Mouse (Mus musculus) forebrain, embryonic 10.5 days (tissue): ENCODE data around the gene Fscn1. TPM values are rescaled to one million over a fixed set of nuclear protein-coding genes. Genes with fewer than 3 reads are reported as not detected.

Experiments
- DNase-seq: peaks from one replicate; pipeline ENCODE4 v3.0.0-alpha.2; 2017; ENCODE audit warnings: low spot score; ENCODE audit errors: extremely low spot score
- H3K27ac ChIP-seq: fragments of 300-500 bp; sonication (generic); 2 replicates; pipeline ENCODE4 v1.5.1; 2016; ENCODE audit warnings: mild to moderate bottlenecking
- H3K27me3 ChIP-seq: fragments of 300-500 bp; sonication (generic); 2 replicates; pipeline ENCODE4 v1.6.1; 2016; ENCODE audit warnings: mild to moderate bottlenecking; ENCODE audit not compliant: poor library complexity, severe bottlenecking
- H3K36me3 ChIP-seq: fragments of 300-500 bp; sonication (generic); replicated peaks from 2 replicates; pipeline ENCODE4 v1.6.1; 2016; ENCODE audit warnings: mild to moderate bottlenecking, moderate library complexity
- H3K4me1 ChIP-seq: fragments of 300-500 bp; sonication (generic); 2 replicates; pipeline ENCODE4 v1.6.1; 2016
- H3K4me3 ChIP-seq: fragments of 300-500 bp; sonication (generic); 2 replicates; pipeline ENCODE4 v1.5.1; 2016; ENCODE audit warnings: mild to moderate bottlenecking, moderate library complexity
- H3K9me3 ChIP-seq: fragments of 300-500 bp; sonication (generic); 2 replicates; pipeline ENCODE4 v1.6.1; 2016; ENCODE audit warnings: mild to moderate bottlenecking, moderate library complexity
- WGBS: fragments of 180-500 bp; shearing (Covaris S2); methylation state at CpG from one replicate; pipeline ENCODE4 v1.1.7; 2016; 5-methylcytosine and 5-hydroxymethylcytosine counted together
- polyA plus RNA-seq: library from polyadenylated mRNA; unstranded; fragments of >200 nt; fragmentation: Nextera tagmentation; extraction: Ambion mirVana; gene quantifications from 2 replicates; pipeline ENCODE4 v1.2.1, GENCODE M21; 2016

Fscn1 gene
- polyA plus RNA-seq: 676 and 689 TPM in 2 replicates

- H3K4me3 ChIP-seq: peak within 1 kb of the TSS; percentile 89
- H3K36me3 ChIP-seq: peaks cover 28% of the 10 kb centered on the region
- peak within 1 kb of the TSS; percentile 99 for H3K27ac ChIP-seq
- H3K27me3 ChIP-seq: peaks cover 16% of the 10 kb centered on the region
- WGBS: 7% methylated on average over 44 of the region's 44 CpGs
- H3K4me1 ChIP-seq: peaks cover 41% of the 10 kb centered on the region
- DNase-seq: peak; percentile 93
- no peaks in the 10 kb centered on the region for H3K9me3 ChIP-seq
Observed at GRCm38 (mm10) chr5:142959576-142960556, at the start of gene Fscn1. TSS of gene Fscn1 (plus strand) at chr5:142960343.

GRCm38 (mm10) chr5:142911629-142912028 is 48.5 kb upstream of the Fscn1 start:
- Histone ChIP-seq H3K9me3 (no peaks in the 10 kb centered on the region), H3K36me3 (no peaks in the 10 kb centered on the region), H3K27me3 (no peaks in the 10 kb centered on the region), H3K27ac (no peak overlapping the region), H3K4me1 (peaks cover 37% of the 10 kb centered on the region), H3K4me3 (no peak overlapping the region)
- 89% methylated on average over 2 of the region's 2 CpGs for WGBS
- DNase-seq: no peak

GRCm38 (mm10) chr5:142912320-142912719 is 47.8 kb upstream of the Fscn1 start:
- Histone ChIP-seq H3K27ac (no peak overlapping the region), H3K27me3 (no peaks in the 10 kb centered on the region), H3K9me3 (no peaks in the 10 kb centered on the region), H3K36me3 (no peaks in the 10 kb centered on the region), H3K4me1 (peaks cover 31% of the 10 kb centered on the region), H3K4me3 (no peak overlapping the region)
- no peak for DNase-seq
- 93% methylated on average over 3 of the region's 3 CpGs for WGBS

GRCm38 (mm10) chr5:142912739-142913138 is 47.4 kb upstream of the Fscn1 start:
- H3K27me3 ChIP-seq: no peaks in the 10 kb centered on the region
- no peak for DNase-seq
- H3K9me3 ChIP-seq: no peaks in the 10 kb centered on the region
- H3K36me3 ChIP-seq: no peaks in the 10 kb centered on the region
- no peak overlapping the region for H3K27ac ChIP-seq
- no peak overlapping the region for H3K4me3 ChIP-seq
- H3K4me1 ChIP-seq: peaks cover 27% of the 10 kb centered on the region
- 87% methylated on average over 4 of the region's 4 CpGs for WGBS

- 93% methylated on average over 11 of the region's 11 CpGs for WGBS
Observed at GRCm38 (mm10) chr5:142915231-142915630, 44.9 kb upstream of the Fscn1 start.

GRCm38 (mm10) chr5:142916593-142916992 is 43.5 kb upstream of the Fscn1 start:
- Histone ChIP-seq H3K4me1 (peaks cover 6% of the 10 kb centered on the region; the same call in 1 of the 2 replicates), H3K27me3 (no peaks in the 10 kb centered on the region), H3K27ac (no peak overlapping the region), H3K4me3 (no peak overlapping the region), H3K9me3 (no peaks in the 10 kb centered on the region), H3K36me3 (no peaks in the 10 kb centered on the region)
- DNase-seq: no peak
- WGBS: 86% methylated on average over 7 of the region's 7 CpGs

More at GRCm38 (mm10) chr5:142915231-142915630, 44.9 kb upstream of the Fscn1 start:
- no peaks in the 10 kb centered on the region for H3K27me3 ChIP-seq
- H3K4me1 ChIP-seq: peaks cover 2% of the 10 kb centered on the region
- no peak overlapping the region for H3K27ac ChIP-seq
- H3K9me3 ChIP-seq: no peaks in the 10 kb centered on the region
- H3K36me3 ChIP-seq: no peaks in the 10 kb centered on the region
- no peak overlapping the region for H3K4me3 ChIP-seq
- no peak for DNase-seq

GRCm38 (mm10) chr5:142917402-142917801 is 42.7 kb upstream of the Fscn1 start:
- WGBS: 93% methylated on average over 8 of the region's 8 CpGs
- Histone ChIP-seq H3K4me3 (no peak overlapping the region), H3K36me3 (no peaks in the 10 kb centered on the region), H3K4me1 (peaks cover 6% of the 10 kb centered on the region; the same call in 1 of the 2 replicates), H3K27ac (no peak overlapping the region), H3K27me3 (no peaks in the 10 kb centered on the region), H3K9me3 (no peaks in the 10 kb centered on the region)
- no peak for DNase-seq

- WGBS: 70% methylated on average over 8 of the region's 8 CpGs
- H3K27me3 ChIP-seq: no peaks in the 10 kb centered on the region
- H3K36me3 ChIP-seq: no peaks in the 10 kb centered on the region
- H3K4me1 ChIP-seq: peaks cover 12% of the 10 kb centered on the region
- no peak for DNase-seq
- H3K27ac ChIP-seq: peak overlapping the region; percentile 32
- 0 out of 2 replicates have a peak, but pooled peaks cover 3% of the 10 kb centered on the region for H3K9me3 ChIP-seq
- H3K4me3 ChIP-seq: no peak overlapping the region
Observed at GRCm38 (mm10) chr5:142920311-142921073, 39.7 kb upstream of the Fscn1 start.

GRCm38 (mm10) chr5:142921074-142921459 is 39.1 kb upstream of the Fscn1 start:
- WGBS: 83% methylated on average over 6 of the region's 6 CpGs
- H3K36me3 ChIP-seq: no peaks in the 10 kb centered on the region
- H3K27ac ChIP-seq: peak overlapping the region; percentile 32
- no peak overlapping the region for H3K4me3 ChIP-seq
- H3K9me3 ChIP-seq: 0 out of 2 replicates have a peak, but pooled peaks cover 3% of the 10 kb centered on the region
- no peaks in the 10 kb centered on the region for H3K27me3 ChIP-seq
- DNase-seq: no peak
- peaks cover 16% of the 10 kb centered on the region for H3K4me1 ChIP-seq

- Histone ChIP-seq H3K36me3 (no peaks in the 10 kb centered on the region), H3K4me1 (peaks cover 28% of the 10 kb centered on the region), H3K9me3 (0 out of 2 replicates have a peak, but pooled peaks cover 3% of the 10 kb centered on the region), H3K4me3 (no peak overlapping the region), H3K27me3 (0 out of 2 replicates have a peak, but pooled peaks cover 2% of the 10 kb centered on the region), H3K27ac (no peak overlapping the region)
- DNase-seq: no peak
- WGBS: 88% methylated on average over 5 of the region's 5 CpGs
Observed at GRCm38 (mm10) chr5:142922251-142922650, 37.9 kb upstream of the Fscn1 start.

- Histone ChIP-seq H3K9me3 (0 out of 2 replicates have a peak, but pooled peaks cover 3% of the 10 kb centered on the region), H3K36me3 (no peaks in the 10 kb centered on the region), H3K27ac (no peak overlapping the region), H3K4me3 (no peak overlapping the region), H3K27me3 (peaks cover 16% of the 10 kb centered on the region), H3K4me1 (peaks cover 34% of the 10 kb centered on the region)
- DNase-seq: no peak
- WGBS: 80% methylated on average over 3 of the region's 3 CpGs
Observed at GRCm38 (mm10) chr5:142923781-142924180, 36.4 kb upstream of the Fscn1 start.

- peak overlapping the region; percentile 16; the same call in 1 of the 2 replicates for H3K27ac ChIP-seq
- 85% methylated on average over 12 of the region's 12 CpGs for WGBS
- H3K4me3 ChIP-seq: no peak overlapping the region
Observed at GRCm38 (mm10) chr5:142924336-142924959, 35.7 kb upstream of the Fscn1 start.

More at GRCm38 (mm10) chr5:142924336-142924959, 35.7 kb upstream of the Fscn1 start:
- peaks cover 40% of the 10 kb centered on the region for H3K4me1 ChIP-seq
- peaks cover 23% of the 10 kb centered on the region for H3K27me3 ChIP-seq
- 0 out of 2 replicates have a peak, but pooled peaks cover 3% of the 10 kb centered on the region for H3K9me3 ChIP-seq
- no peak for DNase-seq
- H3K36me3 ChIP-seq: no peaks in the 10 kb centered on the region
